Mouse (Mus musculus): ENCODE data around the gene Rbfox3.
A peak's percentile ranks its signal among the peaks of the same experiment; 100 is the strongest.

DNA sequence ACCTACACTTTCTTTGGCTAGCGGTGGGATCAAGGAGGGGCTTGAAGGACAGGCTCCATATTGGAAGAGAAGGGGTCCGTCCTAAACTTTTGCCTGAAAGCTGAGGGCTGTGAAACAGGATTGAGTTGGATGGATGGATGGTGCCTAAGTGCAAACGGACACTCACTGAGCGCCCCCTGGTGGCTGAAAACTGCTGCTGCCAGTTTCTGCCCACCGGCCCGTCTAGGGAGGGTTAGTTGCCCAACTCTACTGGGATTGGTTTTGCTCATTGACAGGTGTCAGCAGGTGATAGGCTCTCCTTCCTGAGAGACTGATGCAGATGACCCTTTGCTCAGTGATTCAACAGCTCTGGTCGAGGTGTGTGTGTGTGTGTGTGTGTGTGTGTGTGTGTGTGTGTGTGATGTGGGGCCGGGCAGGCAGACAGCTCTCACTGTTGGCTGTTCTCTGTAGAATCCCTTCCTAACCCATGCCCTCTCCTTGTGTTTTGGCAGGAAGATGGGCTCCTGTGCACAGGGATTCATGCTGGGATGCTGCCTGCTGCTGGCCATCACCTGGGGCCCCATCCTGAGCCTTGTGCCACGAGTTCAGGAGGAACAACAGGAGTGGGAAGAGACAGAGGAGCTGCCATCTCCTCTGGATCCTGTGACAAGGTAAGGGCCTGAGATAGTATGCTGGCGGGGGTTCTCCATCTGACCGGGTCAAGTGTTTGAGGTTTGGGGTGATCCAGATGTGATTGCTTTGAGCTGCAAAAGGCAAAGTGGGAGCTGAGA is 468.0 kb downstream of the Rbfox3 start:
- TF ChIP-seq CTCF (IDR thresholded peaks at IDR 0.05; ENCODE audit: low read depth, low read length) (peak; percentile 94), POLR2A (IDR thresholded peaks at IDR 0.05; ENCODE audit: borderline replicate concordance, low read depth, low read length) (no peak)

Measured in bone marrow macrophage, adult 2 months (primary cell).